Mouse (Mus musculus) midbrain, embryonic 13.5 days (tissue): Measurements from ENCODE around the gene Adipor2. TPM values are rescaled to one million over a fixed set of nuclear protein-coding genes. Genes with fewer than 3 reads are reported as not detected.
A peak's percentile ranks its signal among the peaks of the same experiment; 100 is the strongest.
"Not testable (repeated sequence)": the region's sequence is repeated elsewhere in the genome, so short reads cannot be mapped to it uniquely, and the experiment has no call there.

ENCODE experiments used
- ATAC-seq: fragments of 200-750 bp; cut with Nextera tagmentation; 2 replicates; pipeline ENCODE4 v1.8.0; 2017; ENCODE audit warnings: mild to moderate bottlenecking, moderate TSS enrichment, moderate library complexity
- H3K27ac ChIP-seq: fragments of 300-500 bp; sonication (generic); 2 replicates; pipeline ENCODE4 v1.5.1; 2015; ENCODE audit warnings: inconsistent platforms, mild to moderate bottlenecking, moderate library complexity
- H3K27me3 ChIP-seq: fragments of 300-500 bp; sonication (generic); 2 replicates; pipeline ENCODE4 v1.6.1; 2015; ENCODE audit warnings: mild to moderate bottlenecking, inconsistent platforms
- H3K36me3 ChIP-seq: fragments of 300-500 bp; sonication (generic); 2 replicates; pipeline ENCODE4 v1.6.1; 2015; ENCODE audit warnings: mild to moderate bottlenecking, inconsistent platforms
- H3K4me1 ChIP-seq: fragments of 300-500 bp; sonication (generic); replicated peaks from 2 replicates; pipeline ENCODE4 v1.6.1; 2015; ENCODE audit warnings: inconsistent platforms
- H3K4me2 ChIP-seq: fragments of 300-500 bp; sonication (generic); replicated peaks from 2 replicates; pipeline ENCODE4 v1.6.1; 2015; ENCODE audit warnings: moderate library complexity, mild to moderate bottlenecking, inconsistent platforms
- H3K4me3 ChIP-seq: fragments of 300-500 bp; sonication (generic); replicated peaks from 2 replicates; pipeline ENCODE4 v1.5.1; 2015; ENCODE audit warnings: mild to moderate bottlenecking, inconsistent platforms
- H3K9ac ChIP-seq: fragments of 300-500 bp; sonication (generic); replicated peaks from 2 replicates; pipeline ENCODE4 v1.6.1; 2015; ENCODE audit warnings: mild to moderate bottlenecking, inconsistent platforms
- H3K9me3 ChIP-seq: fragments of 300-500 bp; sonication (generic); 2 replicates; pipeline ENCODE4 v1.6.1; 2016; ENCODE audit warnings: mild to moderate bottlenecking, inconsistent platforms
- WGBS: fragments of 180-500 bp; shearing (Covaris S2); methylation state at CpG from one replicate; pipeline ENCODE4 v1.1.7; 2015; 5-methylcytosine and 5-hydroxymethylcytosine counted together
- polyA plus RNA-seq: library from polyadenylated mRNA; unstranded; fragments of >200 nt; fragmentation: Nextera tagmentation; extraction: Ambion mirVana; gene quantifications from 2 replicates; pipeline ENCODE4 v1.2.1, GENCODE M21; 2015

The Adipor2 gene
- polyA plus RNA-seq, 1 experiment from 2014 or later = 38.1 TPM

GRCm38 (mm10) chr6:119360925-119361702, 56.4 kb downstream of the Adipor2 start:
- WGBS = 94% methylated on average over 3 of the region's 3 CpGs
- no peak overlapping the region for H3K4me3 ChIP-seq
- no peak overlapping the region for H3K4me2 ChIP-seq
- H3K9me3 ChIP-seq = no peaks in the 10 kb centered on the region
- H3K4me1 ChIP-seq = no peaks in the 10 kb centered on the region
- no peak overlapping the region for H3K27ac ChIP-seq
- no peak overlapping the region for H3K9ac ChIP-seq
- no peaks in the 10 kb centered on the region for H3K27me3 ChIP-seq
- peaks cover 70% of the 10 kb centered on the region for H3K36me3 ChIP-seq
- no peak for ATAC-seq

GRCm38 (mm10) chr6:119360250-119360649, 57.3 kb downstream of the Adipor2 start:
- 94% methylated on average over 6 of the region's 6 CpGs for WGBS
- not testable (repeated sequence) for H3K4me1 ChIP-seq, H3K4me2 ChIP-seq, H3K27me3 ChIP-seq, H3K9ac ChIP-seq, H3K9me3 ChIP-seq, H3K27ac ChIP-seq, H3K4me3 ChIP-seq, ATAC-seq
- H3K36me3 ChIP-seq = peaks cover 71% of the 10 kb centered on the region

- Histone ChIP-seq H3K36me3 (peaks cover 78% of the 10 kb centered on the region), H3K4me2 (no peak overlapping the region), H3K27ac (no peak overlapping the region), H3K4me1 (no peaks in the 10 kb centered on the region), H3K9ac (no peak overlapping the region), H3K4me3 (no peak overlapping the region), H3K9me3 (no peaks in the 10 kb centered on the region), H3K27me3 (no peaks in the 10 kb centered on the region)
- WGBS = 85% methylated on average over 8 of the region's 8 CpGs
- ATAC-seq = no peak
These were observed 59.4 kb downstream of the Adipor2 start for GRCm38 (mm10) chr6:119358020-119358571.

GRCm38 (mm10) chr6:119352501-119352900, 65.0 kb downstream of the Adipor2 start:
- Histone ChIP-seq H3K4me2 (no peak overlapping the region), H3K27me3 (no peaks in the 10 kb centered on the region), H3K9me3 (no peaks in the 10 kb centered on the region), H3K4me1 (no peaks in the 10 kb centered on the region), H3K4me3 (no peak overlapping the region), H3K27ac (no peak overlapping the region), H3K9ac (no peak overlapping the region), H3K36me3 (peaks cover 50% of the 10 kb centered on the region)
- 95% methylated on average over 6 of the region's 6 CpGs for WGBS
- no peak for ATAC-seq

- Histone ChIP-seq H3K4me1 (no peaks in the 10 kb centered on the region), H3K4me2 (no peak overlapping the region), H3K9me3 (no peaks in the 10 kb centered on the region), H3K9ac (no peak overlapping the region), H3K4me3 (no peak overlapping the region), H3K27ac (no peak overlapping the region), H3K36me3 (peaks cover 43% of the 10 kb centered on the region), H3K27me3 (no peaks in the 10 kb centered on the region)
- ATAC-seq = no peak
- 86% methylated on average over 8 of the region's 8 CpGs for WGBS
These were observed 65.8 kb downstream of the Adipor2 start for GRCm38 (mm10) chr6:119351656-119352055.

- H3K27ac ChIP-seq = peak overlapping the region; percentile 7; the same call in 1 of the 2 replicates
- H3K4me3 ChIP-seq = no peak overlapping the region
- ATAC-seq = no peak
- H3K36me3 ChIP-seq = peaks cover 36% of the 10 kb centered on the region
- 86% methylated on average over 9 of the region's 9 CpGs for WGBS
- H3K27me3 ChIP-seq = no peaks in the 10 kb centered on the region
- H3K9me3 ChIP-seq = no peaks in the 10 kb centered on the region
- no peaks in the 10 kb centered on the region for H3K4me1 ChIP-seq
- H3K4me2 ChIP-seq = no peak overlapping the region
- no peak overlapping the region for H3K9ac ChIP-seq
These were observed 66.8 kb downstream of the Adipor2 start for GRCm38 (mm10) chr6:119350703-119351198.

- H3K9ac ChIP-seq = no peak overlapping the region
These were observed 69.3 kb downstream of the Adipor2 start for GRCm38 (mm10) chr6:119348234-119348633.

GRCm38 (mm10) chr6:119347813-119348212, 69.7 kb downstream of the Adipor2 start:
- no peaks in the 10 kb centered on the region for H3K27me3 ChIP-seq
- no peak overlapping the region for H3K27ac ChIP-seq
- no peak overlapping the region for H3K4me3 ChIP-seq
- no peak; the same call in 1 of the 2 replicates for ATAC-seq
- peaks cover 10% of the 10 kb centered on the region; the same call in 1 of the 2 replicates for H3K36me3 ChIP-seq
- no peaks in the 10 kb centered on the region for H3K4me1 ChIP-seq
- H3K4me2 ChIP-seq = no peak overlapping the region
- no peaks in the 10 kb centered on the region for H3K9me3 ChIP-seq
- no peak overlapping the region; the same call in 1 of the 2 replicates for H3K9ac ChIP-seq
- WGBS = 77% methylated on average over 5 of the region's 5 CpGs

More at GRCm38 (mm10) chr6:119348234-119348633, 69.3 kb downstream of the Adipor2 start:
- peaks cover 12% of the 10 kb centered on the region for H3K36me3 ChIP-seq
- no peaks in the 10 kb centered on the region for H3K9me3 ChIP-seq
- no peaks in the 10 kb centered on the region for H3K27me3 ChIP-seq
- peak; percentile 78 for ATAC-seq
- H3K4me2 ChIP-seq = no peak overlapping the region
- H3K4me1 ChIP-seq = no peaks in the 10 kb centered on the region
- WGBS = 0% methylated on average over 1 of the region's 1 CpGs
- H3K27ac ChIP-seq = no peak overlapping the region
- no peak overlapping the region for H3K4me3 ChIP-seq

GRCm38 (mm10) chr6:119346257-119346656, 71.2 kb downstream of the Adipor2 start:
- H3K4me2 ChIP-seq = no peak overlapping the region
- no peaks in the 10 kb centered on the region for H3K27me3 ChIP-seq
- no peak overlapping the region for H3K27ac ChIP-seq
- H3K4me3 ChIP-seq = no peak overlapping the region
- WGBS = 75% methylated on average over 10 of the region's 10 CpGs
- H3K9me3 ChIP-seq = no peaks in the 10 kb centered on the region
- 0 out of 2 replicates have a peak overlapping the region, but pooled peaks have one; percentile 19 for H3K9ac ChIP-seq
- ATAC-seq = no peak
- no peaks in the 10 kb centered on the region for H3K36me3 ChIP-seq
- H3K4me1 ChIP-seq = no peaks in the 10 kb centered on the region

GRCm38 (mm10) chr6:119341409-119341808, 76.1 kb downstream of the Adipor2 start:
- Histone ChIP-seq H3K9me3 (no peaks in the 10 kb centered on the region), H3K4me1 (peaks cover 12% of the 10 kb centered on the region; the same call in 1 of the 2 replicates), H3K9ac (no peak overlapping the region), H3K4me3 (no peak overlapping the region), H3K27me3 (no peaks in the 10 kb centered on the region), H3K36me3 (no peaks in the 10 kb centered on the region), H3K27ac (no peak overlapping the region), H3K4me2 (no peak overlapping the region)
- peak; percentile 92 for ATAC-seq

GRCm38 (mm10) chr6:119338121-119338912, 79.2 kb downstream of the Adipor2 start:
- peaks cover 12% of the 10 kb centered on the region; the same call in 1 of the 2 replicates for H3K4me1 ChIP-seq
- WGBS = 16% methylated on average over 11 of the region's 11 CpGs
- no peak overlapping the region for H3K4me3 ChIP-seq
- no peaks in the 10 kb centered on the region for H3K36me3 ChIP-seq
- no peak for ATAC-seq
- no peak overlapping the region for H3K27ac ChIP-seq
- H3K9ac ChIP-seq = no peak overlapping the region
- no peaks in the 10 kb centered on the region for H3K27me3 ChIP-seq
- no peak overlapping the region for H3K4me2 ChIP-seq
- H3K9me3 ChIP-seq = no peaks in the 10 kb centered on the region

GRCm38 (mm10) chr6:119337287-119337686, 80.2 kb downstream of the Adipor2 start:
- H3K27me3 ChIP-seq = no peaks in the 10 kb centered on the region
- no peak overlapping the region for H3K4me3 ChIP-seq
- 64% methylated on average over 3 of the region's 3 CpGs for WGBS
- no peaks in the 10 kb centered on the region for H3K9me3 ChIP-seq
- ATAC-seq = no peak
- no peaks in the 10 kb centered on the region for H3K36me3 ChIP-seq
- H3K4me2 ChIP-seq = no peak overlapping the region
- H3K4me1 ChIP-seq = peaks cover 12% of the 10 kb centered on the region; the same call in 1 of the 2 replicates
- no peak overlapping the region for H3K27ac ChIP-seq
- no peak overlapping the region for H3K9ac ChIP-seq
